Mouse (Mus musculus) kidney, adult 11 months (tissue): ENCODE measurements around the gene Mocs1.
A peak's percentile ranks its signal among the peaks of the same experiment; 100 is the strongest.
"Not testable (repeated sequence)": the region's sequence is repeated elsewhere in the genome, so short reads cannot be mapped to it uniquely, and the experiment has no call there.

Experiments
- DNase-seq: peaks from one replicate; pipeline ENCODE4 v3.0.0; 2022

Gene Mocs1

DNA sequence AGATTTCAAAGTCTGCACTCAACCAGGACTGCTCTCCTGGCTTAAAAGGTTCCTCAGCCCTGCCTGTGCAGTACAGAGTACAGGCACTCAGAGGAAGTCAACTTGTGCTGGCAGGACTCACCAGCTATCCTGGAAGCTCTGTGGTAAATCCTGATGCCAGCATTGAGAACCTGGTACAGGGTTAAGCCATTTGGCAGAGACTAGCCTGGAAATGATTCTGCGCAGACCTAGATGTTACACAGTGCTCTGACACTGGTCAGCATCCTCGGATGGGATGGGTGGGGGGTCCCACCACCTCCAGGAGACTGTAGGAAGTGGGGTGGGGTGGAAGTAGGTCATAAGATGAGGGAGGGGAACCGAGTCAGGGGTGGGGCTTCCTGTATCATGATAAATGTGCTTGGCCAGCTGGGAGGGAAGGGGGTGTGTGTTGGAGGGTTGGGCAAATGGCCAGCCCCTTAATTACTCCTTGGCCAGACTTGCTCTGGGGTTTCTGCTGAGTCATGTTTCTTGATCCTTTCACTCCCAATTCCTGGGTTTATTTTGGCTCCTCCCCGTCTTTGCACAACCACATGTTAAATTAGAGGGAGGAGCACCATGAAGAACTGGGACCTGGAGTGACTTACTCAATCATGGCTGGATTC lies 4.0 kb downstream of the Mocs1 start:
- DNase-seq, result peak; percentile 79

DNA sequence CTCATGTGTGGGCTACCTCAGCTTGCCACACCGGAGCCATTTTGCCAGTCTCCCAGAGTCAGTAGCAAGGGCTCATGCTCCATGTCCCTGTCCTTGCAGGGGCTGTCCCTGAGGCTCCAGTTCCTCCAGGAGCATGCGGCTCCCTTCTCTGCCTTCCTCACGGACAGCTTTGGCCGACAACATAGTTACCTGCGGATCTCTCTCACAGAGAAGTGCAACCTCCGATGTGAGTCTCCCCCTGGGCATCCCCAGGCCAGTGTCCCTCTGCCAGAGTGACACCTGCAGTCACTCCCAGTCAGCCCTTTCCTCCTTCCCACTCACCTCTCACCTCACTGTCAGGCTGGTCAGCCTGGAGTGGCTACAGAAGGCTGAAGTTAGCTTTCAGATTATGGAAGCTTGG lies 4.9 kb downstream of the Mocs1 start:
- DNase-seq, result peak; percentile 2

DNA sequence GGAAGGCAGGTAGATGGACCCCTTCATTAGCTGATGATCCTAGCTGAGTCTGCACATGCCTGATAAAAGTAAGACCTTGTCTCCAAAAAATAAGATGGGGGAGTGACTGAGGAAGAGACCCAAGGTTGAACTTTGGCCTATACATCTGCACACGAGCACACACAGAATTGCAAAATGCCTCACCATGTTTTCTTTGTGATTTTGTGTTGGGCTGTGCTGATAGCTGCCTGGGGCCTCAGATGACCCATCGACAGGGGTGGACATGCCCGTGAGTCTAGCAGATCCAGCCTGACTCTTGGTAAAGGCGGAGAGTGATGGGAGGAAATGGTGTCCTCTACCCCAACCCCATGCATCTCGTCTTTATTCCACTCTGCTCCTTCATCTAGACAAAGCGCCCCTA lies 6.1 kb downstream of the Mocs1 start:
- DNase-seq, result no peak

DNA sequence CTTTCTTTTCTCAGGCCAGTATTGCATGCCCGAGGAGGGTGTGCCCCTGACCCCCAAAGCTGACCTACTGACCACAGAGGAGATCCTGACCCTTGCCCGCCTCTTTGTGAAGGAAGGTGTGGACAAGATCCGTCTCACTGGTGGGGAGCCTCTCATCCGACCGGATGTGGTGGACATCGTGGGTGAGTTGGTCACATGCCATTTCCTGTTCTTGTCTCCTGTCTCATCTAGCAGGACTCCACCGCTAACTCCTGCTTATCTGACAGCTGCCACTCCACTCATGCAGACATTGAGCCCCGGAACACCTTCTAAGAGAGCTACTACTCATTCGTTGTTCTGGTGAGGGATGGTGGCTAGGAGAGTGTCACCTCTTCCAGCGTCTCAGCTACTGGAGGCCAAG lies 6.9 kb downstream of the Mocs1 start:
- DNase-seq, result peak; percentile 1

DNA sequence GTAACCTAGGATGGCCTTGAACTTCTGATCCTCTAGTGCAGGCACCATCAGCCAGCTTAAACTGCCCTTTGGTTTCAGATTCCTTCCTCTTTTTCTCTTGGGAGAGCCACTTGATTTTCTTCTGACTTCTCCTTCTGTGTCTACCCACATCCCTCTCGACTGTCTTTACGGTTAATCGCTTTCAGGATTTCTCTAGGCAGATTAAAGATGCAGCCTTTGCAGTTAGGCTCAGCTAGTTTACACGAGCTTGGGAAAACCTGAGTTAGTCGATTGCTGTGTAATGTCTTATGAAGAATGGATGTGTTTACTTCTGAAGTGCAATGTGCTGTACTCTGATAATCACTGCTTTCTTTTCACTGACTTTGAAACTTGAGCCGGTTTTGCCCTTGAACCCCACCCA lies 8.5 kb downstream of the Mocs1 start:
- DNase-seq, result no peak

DNA sequence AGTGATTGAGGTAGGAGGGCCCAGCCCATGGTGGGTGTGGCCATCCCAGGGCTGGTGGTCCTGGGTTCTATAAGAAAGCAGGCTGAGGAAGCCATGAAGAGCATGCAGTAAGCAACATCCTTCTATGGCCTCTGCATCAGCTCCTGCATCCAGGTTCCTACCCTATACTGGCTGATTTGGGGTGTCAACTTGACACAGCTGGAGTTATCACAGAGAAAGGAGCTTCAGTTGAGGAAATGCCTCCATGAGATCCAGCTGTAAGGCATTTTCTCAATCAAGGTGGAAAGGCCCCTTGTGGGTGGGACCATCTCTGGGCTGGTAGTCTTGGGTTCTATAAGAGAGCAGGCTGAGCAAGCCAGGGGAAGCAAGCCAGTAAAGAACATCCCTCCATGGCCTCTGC lies 9.1 kb downstream of the Mocs1 start:
- DNase-seq, result not testable (repeated sequence)

DNA sequence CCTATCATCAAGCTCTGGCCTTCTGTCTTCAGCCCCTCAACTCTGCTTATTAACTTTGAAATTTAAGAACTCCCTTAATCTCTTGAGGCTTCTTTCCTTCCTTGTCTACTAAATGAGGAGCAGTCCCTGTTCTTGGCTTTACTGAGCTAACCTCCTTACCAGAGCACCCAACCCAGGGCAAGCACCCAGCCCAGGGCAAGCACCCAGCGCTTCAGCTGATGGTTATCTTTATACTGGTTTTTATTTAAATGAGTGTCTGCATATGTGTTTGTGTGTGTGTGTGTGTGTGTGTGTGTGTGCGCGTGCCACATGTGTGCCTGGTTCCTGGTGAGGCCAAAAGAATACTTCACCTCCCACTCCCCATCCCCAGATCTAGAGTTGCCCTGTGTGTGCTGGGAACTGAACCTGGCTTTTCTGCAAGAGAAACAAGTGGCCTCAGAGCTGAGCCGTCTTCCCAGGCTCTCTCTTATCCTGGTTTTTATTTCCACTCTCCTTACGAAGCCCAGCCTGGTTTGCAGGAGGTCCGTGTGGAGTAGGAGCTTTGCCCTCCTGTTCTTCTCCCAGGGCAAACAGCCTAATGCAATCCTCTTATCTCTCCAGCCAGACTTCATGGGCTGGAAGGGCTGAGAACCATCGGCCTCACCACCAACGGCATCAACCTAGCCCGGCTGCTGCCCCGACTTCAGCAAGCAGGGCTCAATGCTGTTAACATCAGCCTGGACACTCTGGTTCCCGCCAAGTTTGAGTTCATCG lies 10.8 kb downstream of the Mocs1 start:
- DNase-seq, result no peak

DNA sequence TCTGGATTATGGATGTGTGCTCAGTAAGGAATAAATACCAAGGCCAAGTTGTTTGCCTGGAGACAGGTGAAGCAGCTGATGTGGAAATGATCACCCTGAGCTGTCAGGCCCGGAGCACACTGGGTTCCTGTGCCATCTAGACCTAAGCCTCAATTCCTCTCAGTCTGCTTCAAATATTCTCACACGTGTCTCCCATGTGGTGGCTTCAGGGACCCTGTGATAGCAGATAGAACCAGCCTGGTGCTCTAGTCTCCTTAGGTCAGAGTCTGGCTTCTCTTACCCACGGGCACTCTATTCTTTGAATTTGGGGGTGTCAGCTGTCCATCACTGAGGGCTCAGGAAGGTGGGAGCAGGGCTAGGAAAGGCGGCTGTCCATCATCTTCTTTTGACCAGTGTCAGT lies 11.5 kb downstream of the Mocs1 start:
- DNase-seq, result no peak

DNA sequence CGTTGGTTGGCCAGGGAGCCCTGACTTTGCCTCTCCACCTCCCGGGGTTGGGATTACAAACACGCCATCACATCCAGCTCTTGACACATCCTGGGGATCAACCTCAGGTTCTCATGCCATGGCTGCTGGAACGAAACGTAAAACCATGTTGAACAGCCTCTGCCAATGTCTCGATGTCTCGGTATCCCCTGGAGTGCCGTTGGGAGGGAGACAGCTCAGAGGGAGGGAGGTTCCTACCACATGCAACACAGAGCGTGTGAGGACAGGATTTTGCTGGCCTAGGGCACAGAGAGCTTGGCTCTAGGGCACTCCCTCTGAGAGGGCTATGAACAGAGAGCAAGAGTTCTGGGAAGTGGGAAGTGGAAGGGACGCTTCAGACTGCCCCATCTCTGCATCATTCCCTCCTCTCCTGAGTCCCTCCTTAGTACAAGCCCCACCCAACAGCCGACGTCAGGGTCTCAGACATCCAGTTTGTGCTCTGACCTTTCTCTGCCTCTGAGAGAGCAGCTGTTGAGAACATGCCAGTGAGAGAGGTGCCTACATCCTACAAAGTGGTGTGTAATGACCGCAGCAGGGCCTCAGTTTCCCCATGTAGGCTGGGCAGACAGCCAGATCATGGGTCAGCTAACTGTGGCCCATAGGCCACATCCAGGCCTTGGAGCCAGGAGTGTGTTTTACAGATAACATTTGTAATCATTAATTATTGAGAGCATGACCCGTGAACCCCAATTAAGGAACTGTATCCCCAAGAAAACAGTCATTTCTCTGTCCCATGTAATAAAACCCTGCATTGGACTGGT lies 12.4 kb downstream of the Mocs1 start:
- DNase-seq, result no peak

DNA sequence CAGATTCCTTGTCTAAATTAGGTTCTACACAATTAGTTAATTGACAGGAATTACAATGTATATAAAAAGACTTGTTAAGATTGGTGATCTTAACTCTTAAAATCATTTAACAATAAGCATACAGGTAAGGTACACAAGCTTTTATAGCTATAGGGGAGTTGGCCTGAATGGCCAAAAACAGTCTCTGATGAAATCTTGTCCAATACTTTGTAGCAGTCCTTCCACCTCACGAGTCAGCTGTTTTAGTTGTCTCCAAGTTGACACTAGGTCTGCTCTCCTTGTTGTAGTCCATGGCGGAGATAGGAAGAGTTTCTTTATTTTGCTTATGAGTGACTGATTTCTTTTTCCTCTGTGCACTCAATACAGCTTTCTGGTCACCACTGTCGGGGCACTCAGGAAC lies 14.7 kb downstream of the Mocs1 start:
- DNase-seq, result not testable (repeated sequence)

DNA sequence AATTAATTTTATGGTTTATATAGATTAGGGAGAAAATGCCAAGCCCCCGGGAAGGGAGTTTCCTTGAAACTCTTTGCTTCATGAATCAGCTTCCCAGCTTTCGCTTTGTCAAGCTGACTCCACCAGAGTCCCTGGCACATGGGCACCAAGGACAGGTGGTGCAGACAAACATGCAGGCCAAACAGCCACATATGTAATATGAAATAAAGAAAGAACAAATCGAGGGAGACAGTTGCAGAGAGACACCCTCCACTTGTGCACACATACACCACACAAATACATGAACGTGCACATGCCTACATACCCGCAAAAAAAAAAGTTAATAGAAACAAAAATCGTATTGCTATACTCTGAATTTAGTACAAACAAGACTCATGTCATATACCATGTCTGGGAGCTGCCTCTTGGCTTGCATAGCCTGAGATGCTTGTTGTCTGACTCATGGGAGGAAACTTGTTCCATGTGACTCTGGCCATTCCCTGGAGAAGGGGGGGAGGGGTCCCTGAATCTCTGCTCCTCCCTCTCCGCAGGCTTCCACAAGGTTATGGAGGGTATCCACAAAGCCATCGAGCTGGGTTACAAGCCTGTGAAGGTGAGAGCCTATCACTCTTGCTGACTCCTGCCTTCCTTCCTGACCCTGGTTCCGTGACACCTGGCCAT lies 20.5 kb downstream of the Mocs1 start:
- DNase-seq, result no peak

DNA sequence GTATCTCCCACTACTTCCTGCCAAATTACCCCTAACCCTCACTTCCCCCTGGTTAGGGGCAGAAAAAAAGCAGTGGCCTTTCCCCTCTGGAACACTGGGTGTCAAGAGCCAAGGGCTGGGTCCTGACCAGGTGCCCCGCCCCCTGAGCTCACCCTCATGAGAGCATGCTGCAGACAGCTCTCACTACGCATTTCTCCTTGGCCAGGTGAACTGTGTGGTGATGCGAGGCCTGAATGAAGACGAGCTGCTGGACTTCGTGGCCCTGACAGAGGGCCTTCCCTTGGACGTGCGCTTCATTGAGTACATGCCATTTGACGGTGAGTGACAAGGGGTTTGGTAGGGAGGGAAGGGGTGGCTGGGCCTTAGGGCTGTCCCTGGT lies 21.1 kb downstream of the Mocs1 start:
- DNase-seq, result no peak

DNA sequence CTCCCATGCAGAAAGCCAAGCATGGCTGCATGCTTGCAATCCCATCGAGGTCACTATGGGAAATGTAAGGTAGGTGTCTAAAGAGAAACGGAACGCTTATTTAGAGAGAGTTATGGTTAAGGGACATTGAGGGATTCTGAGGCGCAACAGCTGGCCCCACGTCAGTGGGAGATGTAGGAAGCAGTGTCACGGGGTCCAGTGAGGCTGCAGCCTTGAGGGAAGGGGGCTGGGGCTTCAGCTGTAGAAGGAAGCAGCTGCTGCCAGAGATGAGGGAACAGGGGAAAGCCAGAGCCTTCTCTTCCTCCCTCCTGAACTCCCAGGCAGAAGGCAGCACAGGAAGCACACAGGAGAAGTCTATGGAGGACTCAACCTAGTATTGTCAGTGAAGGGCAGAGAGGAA lies 22.8 kb downstream of the Mocs1 start:
- DNase-seq, result no peak

DNA sequence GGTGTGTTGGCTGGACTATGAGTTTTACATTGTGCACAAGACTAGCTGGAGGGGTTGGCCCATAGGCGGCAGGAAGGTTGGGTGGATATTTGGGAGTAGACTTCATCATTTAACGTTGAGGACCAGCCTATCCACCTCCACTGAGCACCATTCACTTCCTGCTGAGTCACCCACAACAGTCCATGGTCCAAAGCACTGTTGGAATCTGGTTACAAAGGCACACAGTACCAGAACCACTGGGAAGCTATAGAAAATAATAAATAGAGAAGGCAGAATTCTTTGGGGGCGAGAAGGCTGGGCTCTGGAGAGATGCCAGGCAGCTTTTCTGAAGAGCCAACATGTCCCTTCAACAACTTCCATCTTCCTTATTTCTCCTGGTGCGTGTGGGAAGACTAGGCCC lies 28.2 kb downstream of the Mocs1 start:
- no peak for DNase-seq

DNA sequence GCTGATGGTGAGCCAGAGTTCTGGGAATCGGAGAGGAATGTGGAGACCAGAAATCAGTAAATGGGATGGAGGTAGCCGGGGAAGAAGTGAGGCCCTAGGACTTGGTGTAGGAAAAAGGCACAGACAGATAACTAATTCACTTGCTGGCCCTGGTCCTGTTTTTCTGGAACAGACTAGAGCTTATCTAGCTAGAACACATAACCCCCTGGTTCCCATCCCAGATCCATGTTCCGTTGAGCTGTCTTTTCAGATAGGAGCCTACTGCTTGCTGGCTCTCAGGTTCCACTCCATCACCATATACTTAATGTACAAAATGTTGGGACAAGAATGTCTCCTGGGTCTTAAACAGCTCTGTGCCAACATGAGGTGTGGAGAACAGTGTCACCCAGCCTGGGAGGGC lies 29.7 kb downstream of the Mocs1 start:
- no peak for DNase-seq

DNA sequence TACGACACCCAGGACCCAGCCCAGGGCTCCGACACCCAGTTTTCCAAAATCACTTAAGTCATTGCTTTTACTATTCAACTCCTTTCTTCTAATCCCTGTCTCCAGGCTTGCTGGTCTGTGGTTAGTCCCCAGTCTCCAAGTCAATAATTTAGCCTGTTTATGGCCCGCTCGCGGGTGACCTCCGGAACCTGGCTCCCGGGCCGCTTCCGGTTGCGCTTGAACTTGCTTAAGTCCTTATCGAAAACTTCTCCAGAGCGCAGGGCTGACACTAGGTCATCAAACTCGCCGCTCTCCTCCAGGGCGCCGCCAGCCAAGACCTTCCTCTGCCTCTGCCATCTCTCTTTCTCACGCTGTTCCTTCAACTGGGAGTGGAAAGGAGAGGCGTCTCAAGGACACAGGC lies 30.2 kb downstream of the Mocs1 start:
- DNase-seq, result peak; percentile 37

DNA sequence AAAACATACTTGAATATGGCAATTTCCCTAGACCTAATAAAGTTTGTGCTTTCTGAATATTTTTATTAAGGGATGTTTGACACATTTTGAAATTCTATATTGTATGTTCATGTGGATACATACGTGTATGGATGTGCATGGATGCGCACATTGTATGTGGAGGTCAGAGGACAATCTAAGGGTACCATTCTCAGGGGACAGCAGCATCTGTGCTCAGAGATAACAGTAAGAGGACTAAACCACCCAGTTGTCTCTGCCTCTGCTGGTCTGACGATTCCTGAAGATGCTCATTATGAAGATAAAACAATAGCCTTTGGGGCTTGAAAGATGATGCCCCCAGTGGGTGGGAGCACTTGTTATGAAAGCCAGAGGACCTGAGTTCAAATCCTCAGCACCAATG lies 36.7 kb downstream of the Mocs1 start:
- DNase-seq, result no peak

DNA sequence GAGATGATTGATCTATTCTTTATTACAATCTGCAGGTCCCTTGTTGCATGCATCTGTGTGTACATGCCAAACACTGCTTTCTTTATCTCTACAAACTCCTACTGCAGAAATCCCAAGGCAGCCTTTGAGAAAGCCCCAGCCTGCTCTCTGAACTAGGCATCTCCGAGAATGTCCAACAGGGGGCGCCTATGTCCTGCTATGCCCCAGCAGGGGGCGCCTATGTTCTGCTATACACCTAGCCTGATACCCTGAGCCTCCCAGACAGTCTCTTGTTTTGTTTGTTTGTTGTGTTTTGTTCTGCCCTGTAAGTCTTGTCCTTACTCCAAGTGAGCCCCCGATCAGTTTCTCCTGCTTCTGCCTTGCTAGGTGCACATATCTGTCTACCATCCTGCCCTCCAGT lies 40.1 kb downstream of the Mocs1 start:
- DNase-seq, result peak; percentile 62

DNA sequence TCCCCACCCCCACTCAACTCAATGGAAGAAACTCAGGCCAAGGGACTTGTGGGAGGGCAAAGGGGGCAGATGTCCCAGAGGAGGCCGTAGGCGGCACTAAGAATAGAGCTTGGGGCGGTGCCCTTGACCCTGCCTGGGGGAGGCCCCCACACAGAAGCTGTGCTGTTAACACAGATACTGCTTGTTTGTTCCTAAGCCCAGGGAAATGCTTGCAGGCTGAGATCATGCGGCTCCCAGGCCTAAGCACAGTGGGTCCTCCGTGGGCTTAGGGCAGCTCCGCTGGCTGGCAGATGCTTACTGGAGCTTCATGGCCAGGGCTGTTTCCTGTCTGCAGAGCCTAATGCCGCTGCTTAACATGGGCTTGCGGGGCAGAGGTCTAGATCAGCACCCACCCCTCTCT lies 44.5 kb downstream of the Mocs1 start:
- DNase-seq, result peak; percentile 22

DNA sequence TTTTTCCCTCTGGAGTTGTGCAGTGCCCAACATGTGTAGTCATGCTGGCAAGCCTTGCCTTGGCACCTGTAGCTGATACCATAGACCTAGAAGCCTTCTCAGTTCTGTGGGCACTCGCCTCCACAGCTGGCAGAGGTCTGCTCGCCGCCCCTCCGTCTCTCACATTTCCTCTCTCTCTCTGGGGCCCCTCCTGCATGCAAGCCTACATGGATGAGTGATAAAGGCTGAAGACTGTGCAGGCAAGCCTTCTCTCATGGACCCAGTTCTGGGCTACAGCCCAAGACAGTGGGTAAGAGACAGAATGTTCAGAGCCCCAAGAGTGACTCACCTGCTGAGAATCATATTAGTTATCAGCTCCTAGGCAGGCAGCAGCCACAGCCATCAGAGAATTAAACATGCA lies 45.9 kb downstream of the Mocs1 start:
- no peak for DNase-seq

DNA sequence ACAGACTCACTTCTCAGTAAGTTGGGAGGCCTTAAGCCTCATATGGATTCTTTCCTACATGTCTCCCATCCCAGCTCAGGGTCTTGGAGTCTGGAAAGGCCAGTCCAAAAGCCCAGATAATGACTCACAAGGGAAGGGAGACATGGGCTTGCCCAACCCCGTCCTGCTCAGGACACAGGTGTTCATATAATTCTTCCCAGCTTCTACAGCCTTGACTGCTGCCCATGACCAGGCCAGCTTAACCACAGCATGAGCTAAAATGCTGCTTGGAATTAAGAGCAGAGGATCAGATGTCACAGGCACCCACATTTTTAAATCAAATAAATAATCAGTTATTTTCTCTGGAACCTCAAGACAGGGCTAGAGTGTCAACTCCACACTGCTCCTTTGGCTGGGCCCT lies 47.0 kb downstream of the Mocs1 start:
- DNase-seq, result no peak

DNA sequence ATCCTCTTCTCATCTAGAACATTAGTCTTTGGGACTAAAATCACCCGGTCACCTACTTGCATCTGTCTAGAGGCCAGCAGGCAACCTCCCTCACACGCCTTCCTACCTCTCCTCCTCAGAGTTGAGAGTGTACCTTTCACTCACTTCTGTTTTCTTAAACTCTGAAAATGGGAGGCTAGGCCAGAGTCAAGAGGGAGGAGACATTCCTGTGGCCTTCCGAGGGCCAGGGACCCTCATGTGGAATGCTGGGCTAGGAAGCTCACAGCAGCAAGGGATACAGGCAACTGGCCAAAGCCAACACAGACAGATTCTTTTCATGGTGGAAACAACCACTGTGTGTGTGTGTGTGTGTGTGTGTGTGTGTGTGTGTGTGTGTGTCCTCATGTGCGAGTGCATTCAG lies 49.2 kb downstream of the Mocs1 start:
- DNase-seq, result peak; percentile 37

DNA sequence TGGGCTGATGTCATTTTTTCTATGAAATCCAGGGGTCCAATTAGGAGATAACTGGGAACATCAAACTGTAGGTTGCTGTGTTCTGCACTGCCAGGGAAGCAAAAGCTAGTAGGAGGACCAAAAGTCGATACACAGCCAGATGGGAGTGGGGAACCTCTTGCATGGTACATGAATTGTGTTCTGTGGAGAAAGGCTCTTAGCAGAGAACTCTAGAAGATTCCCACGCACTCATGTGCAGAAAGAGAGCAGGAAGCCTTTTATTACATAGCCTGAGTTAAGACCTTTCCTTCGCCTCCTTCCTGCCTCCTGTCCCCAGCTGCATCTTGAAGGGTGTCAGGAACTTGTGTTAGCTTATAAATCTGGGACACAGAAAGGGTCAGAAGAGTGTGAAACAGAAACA lies 53.7 kb downstream of the Mocs1 start:
- DNase-seq, result no peak

DNA sequence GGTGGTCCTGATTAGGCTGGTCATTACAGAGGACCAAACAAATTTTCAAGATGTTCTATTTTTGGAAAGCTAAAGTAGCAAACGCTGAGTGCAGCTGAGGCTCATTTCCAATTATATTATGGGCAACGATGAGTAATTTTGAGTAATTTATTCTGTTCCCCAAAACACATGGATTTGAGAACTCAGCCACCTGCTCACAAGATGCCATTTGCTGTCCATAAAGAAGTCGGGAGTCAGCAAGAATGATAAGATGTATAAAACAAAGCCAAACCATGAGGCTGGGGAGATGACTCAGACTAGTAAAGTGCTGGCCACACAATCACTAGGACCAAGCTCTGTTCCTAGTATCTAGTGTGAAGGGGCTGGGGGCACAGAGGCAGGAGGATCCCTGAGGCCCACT lies 56.3 kb downstream of the Mocs1 start:
- no peak for DNase-seq
